ENCODE assay signal across 33 mouse cellular contexts in the genomic region with DNA sequence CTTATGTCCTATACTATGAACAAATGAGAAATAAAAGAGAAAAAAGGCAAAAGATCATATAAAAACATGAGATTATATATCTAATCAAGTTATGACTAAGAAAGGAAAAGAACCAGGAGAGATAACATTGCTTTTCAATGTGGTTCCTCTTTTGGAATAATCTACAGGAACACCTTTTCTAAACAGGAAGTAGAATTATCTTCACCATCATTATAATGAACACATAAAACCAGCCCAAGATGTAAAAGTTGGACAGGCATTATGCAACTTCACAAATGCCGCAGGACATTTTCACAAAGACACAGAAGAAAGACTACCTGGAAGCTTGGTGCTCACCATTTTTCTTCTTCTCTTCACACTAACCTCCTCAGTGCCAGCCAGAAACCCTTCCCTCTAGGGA. TPM values are rescaled to one million over a fixed set of nuclear protein-coding genes. Genes with fewer than 3 reads are reported as not detected.
DNase-seq lines count a peak whose midpoint lies in the region; ATAC-seq and TF ChIP-seq lines count a peak whose summit lies in the region.
"Had no signal": no experiment of that assay in that cellular context is flagged by ENCODE, and none has a peak within 500 bp of the region (broad histone marks: within the 10 kb centered on the region; RNA-seq: fewer than 3 reads in every experiment).

No protein-coding gene starts in this region.

- no peak overlapping the region; the same call in 1 of the 2 replicates for H3K4me3 ChIP-seq in G1E (ENCODE audit: low read depth, low read length)
- H3K4me3 ChIP-seq in intestine, postnatal 0 days (ENCODE audit: low read depth, low read length): no peak overlapping the region
- H3K4me3 ChIP-seq: embryonic facial prominence, embryonic 10.5 days; embryonic facial prominence, embryonic 13.5 days; erythroblast, embryonic 14.5 days; forebrain, embryonic 12.5 days; forebrain, embryonic 15.5 days had no signal

- peak; percentile 3 for DNase-seq in G1E (ENCODE audit: low spot score)
- no peak for DNase-seq in layer of hippocampus, adult 9-11 months
- no peak for DNase-seq in heart, postnatal 10 days
- DNase-seq: adrenal gland, adult 2 months; adrenal gland, postnatal 14 days; cerebellum, adult 11 months; cerebellum, adult 9-11 months; embryo, embryonic 11 days; gastrocnemius, postnatal 10 days; gastrocnemius, postnatal 36 days; heart, adult 11 months; heart, postnatal 36 days had no signal

- no peaks in the 10 kb centered on the region for H3K36me3 ChIP-seq in G1E (replicated peaks)
- no peaks in the 10 kb centered on the region for H3K36me3 ChIP-seq in intestine, postnatal 0 days (ENCODE audit: control insufficient read depth, insufficient read depth)
- H3K36me3 ChIP-seq: embryonic facial prominence, embryonic 10.5 days; embryonic facial prominence, embryonic 13.5 days; forebrain, embryonic 12.5 days; forebrain, embryonic 15.5 days had no signal

- TF ChIP-seq CTCF in G1E (IDR thresholded peaks at IDR 0.05; ENCODE audit: low read depth, low read length): no peak
- no peak for TF ChIP-seq CTCF in intestine, postnatal 0 days (IDR thresholded peaks at IDR 0.05; ENCODE audit: low read depth)

- H3K9ac ChIP-seq in intestine, postnatal 0 days (ENCODE audit: low read depth, low read length): no peak overlapping the region
- H3K9ac ChIP-seq: embryonic facial prominence, embryonic 13.5 days; forebrain, embryonic 12.5 days; forebrain, embryonic 15.5 days; hindbrain, embryonic 14.5 days had no signal

- no peak overlapping the region for H3K4me2 ChIP-seq in intestine, postnatal 0 days (replicated peaks; ENCODE audit: low read depth)
- H3K4me2 ChIP-seq: embryonic facial prominence, embryonic 13.5 days; forebrain, embryonic 12.5 days; forebrain, embryonic 15.5 days; heart, embryonic 11.5 days; hindbrain, embryonic 14.5 days had no signal

- H3K27ac ChIP-seq in intestine, postnatal 0 days (ENCODE audit: low read depth, low read length): no peak overlapping the region
- H3K27ac ChIP-seq: embryonic facial prominence, embryonic 10.5 days; embryonic facial prominence, embryonic 13.5 days; forebrain, embryonic 12.5 days; forebrain, embryonic 15.5 days; hindbrain, embryonic 14.5 days; hindbrain, postnatal 0 days had no signal

- intact Hi-C loops in heart, postnatal 10 days (cut with DNase I): loop anchor here (5.0 kb wide), 1 partner anchor 394 kb away; no protein-coding TSS in a partner anchor

- peaks cover 42% of the 10 kb centered on the region for H3K4me1 ChIP-seq in G1E (ENCODE audit: insufficient read depth, low read depth, low read length)
- no peaks in the 10 kb centered on the region for H3K4me1 ChIP-seq in intestine, postnatal 0 days (replicated peaks; ENCODE audit: control insufficient read depth, insufficient read depth, low read length)
- H3K4me1 ChIP-seq: embryonic facial prominence, embryonic 10.5 days; embryonic facial prominence, embryonic 13.5 days; forebrain, embryonic 12.5 days; forebrain, embryonic 15.5 days had no signal

- no peaks in the 10 kb centered on the region for H3K9me3 ChIP-seq in G1E (replicated peaks)
- H3K9me3 ChIP-seq in intestine, postnatal 0 days (ENCODE audit: control insufficient read depth): no peaks in the 10 kb centered on the region
- H3K9me3 ChIP-seq: embryonic facial prominence, embryonic 10.5 days; embryonic facial prominence, embryonic 13.5 days; forebrain, embryonic 12.5 days; forebrain, embryonic 15.5 days had no signal

- H3K27me3 ChIP-seq in G1E (ENCODE audit: insufficient read depth, low read length): 0 out of 2 replicates have a peak, but pooled peaks cover 2% of the 10 kb centered on the region
- no peaks in the 10 kb centered on the region for H3K27me3 ChIP-seq in intestine, postnatal 0 days (replicated peaks; ENCODE audit: control insufficient read depth, insufficient read depth, low read length)
- H3K27me3 ChIP-seq: embryonic facial prominence, embryonic 13.5 days; forebrain, embryonic 12.5 days; forebrain, embryonic 15.5 days had no signal

- 83% methylated on average over 1 of the region's 1 CpGs for WGBS in intestine, postnatal 0 days

- peak; percentile 47 for ATAC-seq in G1E (ENCODE audit: extremely low read depth, insufficient number of reproducible peaks, low FRiP score, poor library complexity, severe bottlenecking)
- peak; percentile 55 for ATAC-seq in common myeloid progenitor, adult 5-6 weeks (replicated peaks; ENCODE audit: low read depth, poor library complexity, severe bottlenecking)
- peak; percentile 46 for ATAC-seq in megakaryocyte, adult 5-6 weeks (ENCODE audit: poor library complexity, severe bottlenecking)
- no peak for ATAC-seq in intestine, postnatal 0 days
- ATAC-seq: forebrain, embryonic 15.5 days; hindbrain, postnatal 0 days; inflammation-experienced regulatory T-cells, adult 6 months had no signal

RNA-seq across cellular contexts. Expression of gene Ms4a6d, which starts 8.4 kb away (rescaled TPM):
- total RNA-seq in G1E (2014; fragmentation: Nextera tagmentation) (1.4 TPM in 1 of 2 replicates, not detected in the other), G1E (2017) (2.2 and 3.1 TPM in 2 replicates)
- polyA plus RNA-seq in G1E (2012): 0.05 TPM in 1 of 2 replicates, not detected in the other
- 0.82 TPM in 1 of 2 replicates, not detected in the other for total RNA-seq in common myeloid progenitor, adult 5-6 weeks (2017)
- 62.8 and 76.5 TPM in 2 replicates for total RNA-seq in megakaryocyte, adult 5-6 weeks (2015)
- 42.6 and 51.4 TPM in 2 replicates for total RNA-seq in megakaryocyte, adult 5-6 weeks (2017)
- 4.4 and 5.4 TPM in 2 replicates for polyA plus RNA-seq in intestine, postnatal 0 days (2015; fragmentation: Nextera tagmentation; extraction: Ambion mirVana)
- total RNA-seq in heart, postnatal 10 days (2021): 1 to 10 TPM; 1.5 to 2.7 TPM
- polyA plus RNA-seq: erythroblast, embryonic 14.5 days had no signal

RNA-seq across cellular contexts. Expression of gene Ms4a2, which starts 10.4 kb away (rescaled TPM):
- total RNA-seq in G1E (2014; fragmentation: Nextera tagmentation) (1.3 and 1.4 TPM in 2 replicates), G1E (2017) (19.1 and 20.6 TPM in 2 replicates)
- polyA plus RNA-seq in G1E (2012): 0.03 TPM in 1 of 2 replicates, not detected in the other
- total RNA-seq in common myeloid progenitor, adult 5-6 weeks (2017): 54.6 and 59.7 TPM in 2 replicates
- 47.4 and 50.5 TPM in 2 replicates for total RNA-seq in megakaryocyte, adult 5-6 weeks (2015)
- 79.4 and 80.1 TPM in 2 replicates for total RNA-seq in megakaryocyte, adult 5-6 weeks (2017)
- polyA plus RNA-seq in intestine, postnatal 0 days (2015; fragmentation: Nextera tagmentation; extraction: Ambion mirVana): 0.04 TPM in 1 of 2 replicates, not detected in the other
- under 1 TPM in 1 of 2 experiments, not detected in 1; 0.47 TPM for total RNA-seq in heart, postnatal 10 days (2021)
- total RNA-seq: adrenal gland, postnatal 14 days; ES-E14; heart, adult 8-10 months; heart, postnatal 36 days; hindbrain, postnatal 0 days had no signal
- polyA plus RNA-seq: adrenal gland, adult 2 months; cerebellum, adult 2 months; embryonic facial prominence, embryonic 10.5 days; forebrain, embryonic 12.5 days; forebrain, embryonic 15.5 days; heart, embryonic 14.5 days; hindbrain, embryonic 11.5 days; hindbrain, embryonic 14.5 days had no signal

RNA-seq across cellular contexts. Expression of gene Ms4a3, which starts 27.6 kb away (rescaled TPM):
- total RNA-seq in G1E (2014; fragmentation: Nextera tagmentation) (not detected in 2 replicates), G1E (2017) (0.35 TPM in 1 of 2 replicates, not detected in the other)
- polyA plus RNA-seq in G1E (2012): not detected in 2 replicates
- 31.1 and 41.7 TPM in 2 replicates for total RNA-seq in common myeloid progenitor, adult 5-6 weeks (2017)
- total RNA-seq in megakaryocyte, adult 5-6 weeks (2015): 42.5 and 48.3 TPM in 2 replicates
- total RNA-seq in megakaryocyte, adult 5-6 weeks (2017): 29.5 and 38.1 TPM in 2 replicates
- not detected in 2 replicates for polyA plus RNA-seq in intestine, postnatal 0 days (2015; fragmentation: Nextera tagmentation; extraction: Ambion mirVana)
- not detected for total RNA-seq in heart, postnatal 10 days (2021)
- total RNA-seq: adrenal gland, adult 2 months; adrenal gland, postnatal 14 days; ES-E14; gastrocnemius, adult 18-20 months; gastrocnemius, postnatal 36 days; heart, adult 8-10 months; heart, postnatal 36 days; hindbrain, postnatal 0 days had no signal
- polyA plus RNA-seq: adrenal gland, adult 2 months; cerebellum, adult 2 months; cortical plate, adult 2 months; embryonic facial prominence, embryonic 13.5 days; erythroblast, embryonic 14.5 days; forebrain, embryonic 12.5 days; forebrain, embryonic 15.5 days; heart, embryonic 14.5 days; heart, postnatal 0 days; hindbrain, embryonic 11.5 days; hindbrain, embryonic 14.5 days; hindbrain, postnatal 0 days; inflammation-experienced regulatory T-cells, adult 6 months had no signal

RNA-seq across cellular contexts. Expression of gene Oosp2, which starts 47.3 kb away (rescaled TPM):
- total RNA-seq in G1E (2014; fragmentation: Nextera tagmentation) (not detected in 2 replicates), G1E (2017) (not detected in 2 replicates)
- polyA plus RNA-seq in G1E (2012): not detected in 2 replicates
- 2.7 TPM in 1 of 2 replicates, not detected in the other for total RNA-seq in common myeloid progenitor, adult 5-6 weeks (2017)
- 0.51 TPM in 1 of 2 replicates, not detected in the other for total RNA-seq in megakaryocyte, adult 5-6 weeks (2015)
- not detected in 2 replicates for total RNA-seq in megakaryocyte, adult 5-6 weeks (2017)
- not detected in 2 replicates for polyA plus RNA-seq in intestine, postnatal 0 days (2015; fragmentation: Nextera tagmentation; extraction: Ambion mirVana)
- not detected for total RNA-seq in heart, postnatal 10 days (2021)
- total RNA-seq: adrenal gland, postnatal 14 days; adrenal gland, postnatal 4 days; ES-E14; gastrocnemius, adult 18-20 months; gastrocnemius, postnatal 10 days; gastrocnemius, postnatal 36 days; heart, adult 8-10 months; heart, postnatal 36 days; hindbrain, postnatal 0 days had no signal
- polyA plus RNA-seq: adrenal gland, adult 2 months; cerebellum, adult 2 months; cortical plate, adult 2 months; embryonic facial prominence, embryonic 10.5 days; embryonic facial prominence, embryonic 13.5 days; erythroblast, embryonic 14.5 days; forebrain, embryonic 12.5 days; forebrain, embryonic 15.5 days; heart, embryonic 11.5 days; heart, embryonic 14.5 days; heart, postnatal 0 days; hindbrain, embryonic 11.5 days; hindbrain, embryonic 14.5 days; hindbrain, postnatal 0 days; inflammation-experienced regulatory T-cells, adult 6 months had no signal

Comparison
In these comparisons a context has a peak if more than half of its experiments do, and no peak if none do; other contexts are left out.
1. RNA of gene Ms4a6d, which starts 8.4 kb away (total RNA-seq): 42.6 to 76.5 TPM in megakaryocyte, adult 5-6 weeks; 1.5 to 2.7 TPM in heart, postnatal 10 days, 1.4 to 3.1 TPM in G1E and 0.82 TPM in common myeloid progenitor, adult 5-6 weeks; every median in the first group is over 10 times any median in the second.
2. RNA of gene Ms4a3, which starts 27.6 kb away (total RNA-seq): 29.5 to 48.3 TPM in megakaryocyte, adult 5-6 weeks and 31.1 to 41.7 TPM in common myeloid progenitor, adult 5-6 weeks; 0.35 TPM in G1E and not detected in heart, postnatal 10 days; every median in the first group is over 10 times any median in the second.